Mouse (Mus musculus) T-cell, adult 2 months (primary cell): Measurements from ENCODE around the gene Styk1.

Experiments
- DNase-seq: peaks from one replicate; pipeline ENCODE4 v3.0.0; 2022; ENCODE audit warnings: low spot score

The Styk1 gene

DNA sequence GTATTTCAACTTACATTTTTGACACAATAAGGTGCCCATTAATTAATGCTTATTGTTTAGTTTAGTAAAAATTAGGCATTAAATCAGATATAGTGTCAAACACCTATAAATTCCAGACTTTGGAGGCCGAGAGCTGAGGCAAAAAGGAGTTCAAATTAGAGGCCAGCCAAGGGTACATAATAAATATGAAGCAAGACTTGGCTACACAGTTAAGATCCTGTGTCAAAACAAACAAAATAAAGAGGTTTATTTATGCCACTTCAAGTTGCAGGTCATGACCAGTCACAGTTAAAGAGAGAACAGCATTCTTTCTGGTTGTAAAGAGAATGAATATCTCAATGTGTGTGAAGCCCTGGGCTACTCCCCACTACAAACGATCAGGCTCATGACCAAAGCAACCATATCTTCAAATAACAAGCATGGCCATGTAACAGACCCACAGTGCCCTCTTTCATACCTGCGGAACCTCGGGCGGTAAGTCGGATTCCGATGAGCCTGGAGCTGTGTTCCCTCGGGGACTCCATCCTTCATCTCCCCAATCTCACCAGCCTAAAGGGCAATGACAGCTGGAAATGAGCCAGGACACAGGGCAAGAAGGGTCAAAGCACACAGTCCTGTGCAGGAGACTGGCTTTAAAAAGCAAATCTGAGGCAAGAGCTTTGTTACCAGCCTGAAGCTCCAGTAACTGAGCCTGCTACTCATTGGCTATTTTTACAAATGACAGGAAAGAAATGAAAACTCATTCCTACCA, 16.6 kb upstream of the Styk1 start:
- no peak for DNase-seq

DNA sequence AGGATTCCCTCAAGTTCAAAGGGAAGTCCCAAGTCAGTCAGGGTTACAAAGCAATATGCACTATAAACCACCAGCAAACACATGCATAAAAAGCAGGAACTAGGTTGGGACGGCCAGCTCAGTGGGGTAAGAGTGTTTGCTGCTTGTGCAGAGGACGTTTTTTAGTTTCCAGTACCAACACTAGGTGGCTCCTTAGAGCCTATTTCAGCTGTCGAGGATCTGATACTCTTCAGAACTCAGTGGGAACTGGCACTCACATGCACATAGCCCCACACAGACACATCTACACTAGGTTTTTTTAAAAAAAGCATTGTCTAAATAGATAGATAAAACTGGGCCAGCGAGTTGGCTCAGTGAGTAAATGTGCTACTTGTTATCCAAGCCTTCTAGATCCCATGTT, 13.7 kb upstream of the Styk1 start:
- DNase-seq, result peak; percentile 5

DNA sequence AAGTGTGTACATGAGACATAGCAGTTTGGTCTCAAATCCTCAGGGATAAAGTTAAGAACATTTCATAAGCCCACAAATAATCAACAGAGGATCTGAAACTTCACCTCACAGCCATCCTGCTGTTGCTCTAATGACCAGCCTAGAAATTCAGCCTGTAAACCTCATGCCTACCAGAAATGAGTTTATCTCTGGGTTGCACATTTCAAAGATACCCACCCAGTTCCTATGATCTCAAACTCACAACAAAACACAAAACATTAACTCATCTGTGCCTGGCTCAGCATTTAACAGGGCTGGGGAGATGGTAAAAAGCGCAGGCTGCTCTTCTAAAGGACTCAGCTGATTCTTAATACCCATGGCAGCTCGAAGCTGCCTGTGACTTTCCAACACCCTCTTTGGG, 11.0 kb upstream of the Styk1 start:
- no peak for DNase-seq

DNA sequence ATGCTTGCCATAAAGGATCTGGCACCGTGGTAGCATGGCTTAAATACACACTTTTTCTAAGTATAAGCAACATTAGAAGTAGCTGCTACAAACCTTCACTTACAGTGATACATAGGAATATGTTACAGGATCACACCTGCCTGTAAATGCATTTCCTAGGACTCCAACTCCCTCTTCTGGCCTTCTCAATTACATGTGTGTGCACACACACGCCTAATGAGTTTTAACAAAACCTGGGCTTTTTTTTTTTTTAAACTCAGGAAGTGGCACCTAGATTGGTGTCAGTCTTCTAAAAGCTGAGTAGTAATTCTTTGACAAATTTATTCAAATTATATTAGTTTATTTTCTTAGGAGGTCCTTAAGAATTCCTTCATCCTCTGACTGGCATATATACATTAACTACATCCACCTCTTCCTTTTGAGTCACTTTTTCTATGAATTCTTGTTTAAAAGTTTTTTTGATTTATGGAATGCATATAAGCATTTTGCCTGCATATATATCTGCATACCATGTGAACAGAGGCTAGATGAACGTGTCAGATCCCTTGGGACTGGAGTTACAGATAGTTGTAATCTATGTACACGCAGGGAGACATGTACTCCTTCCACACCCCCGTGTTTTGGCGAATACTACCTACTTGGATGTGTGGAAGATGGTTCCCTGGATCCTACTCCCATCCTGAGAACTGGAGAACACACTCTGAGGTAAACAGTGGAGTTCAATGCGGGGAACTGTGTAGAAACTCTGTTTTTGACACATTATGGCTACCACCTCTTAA, 9.8 kb upstream of the Styk1 start:
- no peak for DNase-seq

DNA sequence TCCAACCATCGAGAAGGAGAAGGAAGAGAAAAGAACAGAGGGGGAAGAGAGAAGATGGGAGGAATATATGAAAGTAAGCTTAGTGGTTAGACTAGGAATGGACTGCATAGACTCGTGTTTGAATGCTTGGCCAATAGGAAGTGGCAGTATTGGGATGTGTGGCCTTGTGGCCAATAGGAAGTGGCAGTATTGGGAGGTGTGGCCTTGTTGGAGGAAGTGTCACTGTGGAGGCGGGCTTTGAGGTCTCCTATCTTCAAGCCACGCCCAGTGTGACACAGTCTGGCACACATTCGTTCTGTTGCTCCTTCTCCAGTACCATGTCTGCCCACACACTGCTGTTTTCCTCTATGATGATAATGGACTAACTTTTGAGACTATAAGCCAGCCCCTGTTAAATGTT, 7.3 kb upstream of the Styk1 start:
- peak; percentile 27 for DNase-seq

DNA sequence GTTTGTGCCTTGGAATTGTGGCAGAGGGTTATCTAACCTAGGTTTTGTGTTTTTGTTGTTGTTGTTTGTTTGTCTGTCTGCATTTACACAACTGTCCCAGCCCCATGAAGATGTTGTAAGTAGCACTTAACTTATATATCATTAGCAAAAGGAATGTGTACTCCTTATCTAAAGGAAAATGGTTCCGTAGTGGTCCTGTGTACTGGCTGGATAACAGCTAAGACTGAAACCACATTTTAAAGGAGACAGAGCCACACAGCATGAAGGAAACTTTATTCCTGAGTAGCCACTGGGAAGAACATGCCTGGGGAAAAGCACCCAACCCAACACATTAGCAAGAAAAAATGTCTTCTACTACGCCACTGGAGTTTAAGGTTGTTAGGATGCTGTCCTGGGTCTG, 6.1 kb upstream of the Styk1 start:
- DNase-seq, result no peak

DNA sequence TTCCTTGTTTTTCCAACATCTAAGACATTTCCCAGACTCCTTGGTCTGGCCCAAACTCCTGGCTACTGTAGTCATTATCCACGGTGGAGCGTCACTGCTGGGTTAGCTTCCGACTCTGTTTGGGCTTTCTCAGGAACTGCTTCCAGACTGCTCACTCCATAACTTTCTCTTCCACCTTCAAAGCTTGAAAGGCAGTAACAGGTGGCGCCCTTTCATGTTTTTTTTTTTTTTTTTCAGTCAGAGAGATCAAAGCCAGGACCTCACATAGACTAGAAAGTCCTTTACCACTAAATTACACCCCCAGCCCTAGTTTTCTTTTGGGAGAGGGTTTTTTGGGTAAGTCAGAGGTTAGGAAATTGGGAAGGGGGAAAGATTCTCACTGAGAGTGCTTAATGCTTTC, 1.5 kb upstream of the Styk1 start:
- DNase-seq, result no peak

DNA sequence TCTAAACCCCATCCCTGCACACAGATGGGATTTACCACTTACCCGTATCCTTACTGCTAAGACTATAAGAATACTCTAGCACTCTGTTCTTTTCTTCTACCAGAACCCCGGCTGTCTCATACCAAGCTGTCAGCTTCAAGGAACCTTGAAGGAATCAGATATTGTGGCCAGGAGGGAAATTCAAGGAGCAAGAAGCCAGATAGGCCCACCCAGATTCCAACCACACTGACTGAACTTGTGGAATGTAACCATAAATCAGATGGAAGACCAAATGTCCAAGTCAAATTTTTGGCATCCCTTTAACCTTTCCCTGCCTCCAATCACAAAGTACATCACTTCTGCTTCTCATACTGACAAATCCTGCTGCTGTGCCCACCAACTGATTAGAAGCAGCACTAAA, 6.4 kb downstream of the Styk1 start:
- DNase-seq, result no peak

DNA sequence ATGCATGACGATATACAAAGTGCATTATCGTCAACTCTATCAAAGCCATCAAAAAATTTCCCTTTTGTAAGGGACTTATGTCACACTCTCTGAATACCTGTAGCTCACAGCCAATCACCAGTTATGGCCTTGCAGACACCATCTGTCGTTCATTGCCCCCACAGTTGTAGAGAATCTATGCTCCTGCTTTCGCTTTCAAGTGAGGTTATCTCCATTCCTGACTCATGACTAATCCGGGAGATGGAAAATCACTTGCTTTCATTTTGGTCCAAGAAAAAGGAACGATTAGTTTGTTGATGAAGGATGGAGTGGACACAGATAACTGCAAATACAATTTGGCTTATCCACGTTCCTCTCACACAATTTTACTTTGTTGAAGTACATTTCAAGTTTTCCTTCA, 9.1 kb downstream of the Styk1 start:
- no peak for DNase-seq

DNA sequence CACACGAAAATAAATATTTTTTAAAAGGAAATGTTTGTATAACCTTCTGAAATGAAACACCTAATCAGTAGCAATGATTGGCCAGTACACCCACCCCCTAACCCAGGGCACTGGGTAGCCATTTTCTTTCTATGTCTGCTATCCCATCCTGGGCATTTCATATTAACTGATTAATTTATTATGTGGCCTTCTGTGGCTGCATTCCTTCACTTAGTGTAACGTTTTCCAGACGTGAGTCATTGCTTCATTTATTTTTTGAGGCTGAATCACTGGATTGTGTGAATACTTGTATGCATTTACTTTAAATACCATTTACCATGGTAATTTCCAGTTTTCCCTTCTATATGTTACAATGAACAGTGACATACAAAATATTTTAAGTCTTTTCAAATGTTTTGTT, 13.3 kb downstream of the Styk1 start:
- no peak for DNase-seq

DNA sequence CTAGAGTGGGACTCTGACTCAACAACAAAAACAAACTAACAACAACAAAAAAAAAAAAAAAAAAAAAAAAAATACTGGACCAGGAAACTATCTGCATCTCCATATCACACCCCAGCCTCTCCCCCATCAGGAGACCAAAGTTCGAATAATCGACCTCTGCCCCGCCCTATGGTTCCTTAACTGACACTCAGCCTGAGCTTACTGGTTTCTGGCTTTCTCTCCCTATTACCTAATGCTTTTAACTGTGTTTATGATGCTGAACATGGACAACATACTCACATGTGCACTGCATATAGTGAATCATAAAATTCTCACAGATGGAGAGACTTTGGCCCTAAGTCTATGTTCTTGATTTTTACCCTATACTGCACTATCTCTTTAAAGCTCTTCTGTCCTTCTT, 14.1 kb downstream of the Styk1 start:
- DNase-seq, result no peak

DNA sequence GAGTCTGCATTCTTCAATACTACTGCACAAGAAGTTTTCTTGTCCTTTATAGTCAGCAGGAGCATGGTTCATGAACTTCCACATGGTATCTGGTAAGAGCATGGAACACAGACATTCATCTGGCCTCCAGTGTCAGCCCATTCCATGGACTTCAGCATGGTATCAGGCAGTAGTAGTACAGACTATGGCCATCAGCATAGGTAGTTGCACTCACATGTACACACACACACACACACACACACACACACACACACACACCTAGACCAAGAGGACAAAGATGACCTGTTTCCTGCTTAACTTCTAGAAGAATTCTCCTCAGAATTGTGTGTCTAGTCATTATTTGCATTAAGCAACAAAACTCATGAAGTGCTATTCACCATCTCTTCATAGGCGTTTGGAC, 14.6 kb downstream of the Styk1 start:
- no peak for DNase-seq

DNA sequence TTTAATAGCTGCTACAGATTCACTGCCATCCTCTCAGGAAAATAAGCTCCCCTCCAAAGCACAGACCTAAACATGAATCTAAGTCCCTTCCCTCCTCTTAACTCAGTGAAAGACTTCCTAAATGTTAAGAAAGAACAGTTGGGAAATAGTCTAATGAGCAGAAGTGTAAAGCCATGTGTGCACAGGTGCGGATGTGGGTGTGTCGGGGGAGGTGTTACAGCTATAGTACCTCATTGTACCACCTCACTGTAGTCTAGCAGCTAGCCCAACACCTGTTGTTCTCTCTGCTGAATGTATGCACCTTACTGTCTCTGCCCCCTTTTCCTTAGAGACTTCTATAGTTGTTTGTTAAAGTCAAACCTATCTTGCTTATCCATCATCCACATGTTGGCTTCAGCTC, 26.3 kb downstream of the Styk1 start:
- DNase-seq, result no peak

DNA sequence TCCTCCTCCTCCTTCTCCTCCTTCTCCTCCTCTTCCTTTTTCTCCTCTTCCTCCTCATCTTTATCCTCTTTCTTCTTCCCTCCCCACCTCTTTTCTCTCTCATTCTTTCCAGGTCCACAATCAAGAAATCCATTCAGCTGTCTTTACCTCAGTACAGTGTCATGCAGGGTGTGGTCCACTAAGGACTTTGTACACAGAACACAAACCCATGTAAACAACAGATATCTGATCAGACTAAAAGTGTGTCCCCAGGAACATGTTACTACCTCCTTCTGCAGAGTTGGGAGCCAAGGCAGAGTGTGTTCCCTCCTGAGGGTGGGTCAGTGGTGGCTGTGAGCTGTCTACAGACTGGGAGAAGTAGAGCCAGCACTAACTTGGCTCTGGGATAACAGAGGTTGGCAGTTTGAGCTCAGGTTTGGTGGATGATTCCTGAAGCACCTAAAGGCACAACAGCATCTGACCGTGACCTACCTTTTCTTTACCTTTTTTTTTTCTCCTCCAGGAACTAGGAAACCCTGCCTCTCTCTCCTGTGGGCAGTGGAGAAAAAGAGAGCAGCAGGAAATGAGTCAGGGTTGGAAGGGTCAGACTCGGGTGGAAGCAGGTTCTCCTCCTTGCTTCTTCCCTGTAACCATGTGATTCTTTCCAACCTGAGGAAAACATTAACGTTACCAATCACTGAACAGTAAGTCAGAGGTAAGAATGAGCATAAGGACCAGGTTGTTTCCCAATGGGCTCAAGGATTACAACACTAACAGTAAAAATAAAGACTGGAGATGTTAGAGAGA, 31.4 kb downstream of the Styk1 start:
- DNase-seq, result no peak

DNA sequence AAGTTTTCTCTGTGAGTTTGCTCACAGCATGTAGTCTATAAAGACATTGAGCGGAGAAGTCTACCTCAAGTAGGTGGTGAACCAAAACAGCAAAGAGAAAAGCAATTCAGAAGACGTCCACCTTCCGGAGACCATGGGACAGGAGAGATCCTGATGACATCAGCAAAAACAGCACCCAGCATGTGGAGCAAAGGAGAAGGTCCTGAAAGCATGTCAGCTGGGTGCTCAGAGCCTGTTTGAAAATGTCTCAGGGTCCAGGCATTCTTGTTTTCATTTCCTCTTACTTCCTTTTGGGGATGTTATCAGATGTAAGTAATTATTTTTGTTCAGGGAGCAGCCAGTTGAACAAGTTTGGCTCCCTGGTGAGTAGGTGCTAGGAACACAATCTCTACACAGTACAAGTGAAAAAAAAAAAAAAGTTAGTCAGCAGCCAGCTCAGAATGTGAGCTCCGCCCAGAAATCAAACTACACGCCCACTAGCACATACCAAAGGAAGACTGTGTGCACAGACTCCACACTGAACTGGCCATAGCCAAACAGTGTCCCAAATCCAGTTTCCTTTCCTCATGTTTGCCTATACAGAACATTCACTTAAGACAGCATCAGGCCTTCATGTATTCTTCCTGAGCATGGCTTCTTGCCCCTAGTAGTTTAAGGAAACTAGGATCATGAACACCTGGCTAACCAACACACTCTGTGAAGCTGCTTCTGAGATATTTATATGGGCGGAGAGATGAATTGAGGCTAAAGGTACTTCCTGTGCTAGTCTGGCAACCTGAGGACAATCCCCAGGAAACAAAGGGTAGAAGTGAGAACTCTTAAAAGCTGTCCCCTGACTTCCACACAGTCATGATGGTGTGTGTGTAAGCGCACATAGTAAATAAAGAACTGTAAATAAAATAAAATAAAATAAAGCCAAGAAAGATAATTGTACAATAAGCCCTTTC, 37.0 kb downstream of the Styk1 start:
- no peak for DNase-seq

DNA sequence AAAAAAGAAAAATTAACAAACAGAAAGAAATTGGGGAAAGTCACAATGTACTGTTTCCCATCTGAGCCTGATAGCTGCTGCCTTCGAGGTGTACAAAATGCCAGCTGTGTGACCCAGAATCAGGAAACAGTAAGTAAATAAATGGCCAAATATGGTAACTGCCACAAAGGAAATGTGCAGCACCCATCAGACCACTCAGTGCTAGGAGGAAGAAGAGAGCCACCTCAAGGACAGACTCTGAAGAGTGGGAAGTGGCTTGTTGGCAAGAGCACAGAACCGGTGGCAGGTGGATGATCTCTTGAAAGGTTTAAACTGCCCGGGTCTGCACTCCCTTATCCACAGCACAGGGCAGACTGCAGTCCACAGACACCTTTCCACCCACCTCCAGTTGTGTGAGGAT, 45.4 kb downstream of the Styk1 start:
- no peak for DNase-seq

DNA sequence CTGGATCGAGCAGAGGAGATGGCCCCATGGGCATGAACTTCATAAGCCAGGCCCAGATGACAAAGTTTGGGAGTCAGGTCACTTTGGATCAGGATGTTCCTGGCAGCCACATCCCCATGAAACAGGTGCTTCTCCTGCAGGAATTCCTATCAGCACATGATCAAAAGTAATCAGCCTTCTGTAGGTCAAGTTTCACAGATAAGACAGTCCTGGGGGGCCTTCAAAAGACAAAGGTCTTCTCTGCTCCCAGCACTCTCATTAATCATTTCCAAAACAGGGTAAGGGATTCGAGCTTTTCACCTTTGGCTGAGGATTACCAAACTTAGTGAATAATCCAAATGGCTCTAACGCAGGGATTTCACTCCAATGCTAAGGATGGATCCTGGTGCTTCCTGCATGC, 48.6 kb downstream of the Styk1 start:
- no peak for DNase-seq

DNA sequence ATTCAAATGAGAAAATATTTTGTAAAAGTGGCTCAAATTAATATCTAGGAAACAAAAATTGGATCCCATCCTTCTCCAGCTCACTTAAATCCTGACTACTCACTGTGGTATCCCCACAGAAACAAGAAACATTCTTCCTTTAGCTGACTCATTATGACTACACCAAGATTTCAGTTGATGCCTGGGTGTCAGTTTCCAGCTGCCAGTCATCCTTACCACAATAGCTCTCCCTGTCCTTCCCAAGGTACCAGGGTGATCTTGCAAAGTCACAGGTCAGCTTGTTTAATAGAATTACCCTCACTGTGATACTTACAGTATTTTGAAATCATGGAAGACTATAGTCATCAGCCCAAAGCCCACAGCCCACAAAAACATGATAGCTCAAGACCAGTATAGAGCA, 54.9 kb downstream of the Styk1 start:
- DNase-seq, result no peak

DNA sequence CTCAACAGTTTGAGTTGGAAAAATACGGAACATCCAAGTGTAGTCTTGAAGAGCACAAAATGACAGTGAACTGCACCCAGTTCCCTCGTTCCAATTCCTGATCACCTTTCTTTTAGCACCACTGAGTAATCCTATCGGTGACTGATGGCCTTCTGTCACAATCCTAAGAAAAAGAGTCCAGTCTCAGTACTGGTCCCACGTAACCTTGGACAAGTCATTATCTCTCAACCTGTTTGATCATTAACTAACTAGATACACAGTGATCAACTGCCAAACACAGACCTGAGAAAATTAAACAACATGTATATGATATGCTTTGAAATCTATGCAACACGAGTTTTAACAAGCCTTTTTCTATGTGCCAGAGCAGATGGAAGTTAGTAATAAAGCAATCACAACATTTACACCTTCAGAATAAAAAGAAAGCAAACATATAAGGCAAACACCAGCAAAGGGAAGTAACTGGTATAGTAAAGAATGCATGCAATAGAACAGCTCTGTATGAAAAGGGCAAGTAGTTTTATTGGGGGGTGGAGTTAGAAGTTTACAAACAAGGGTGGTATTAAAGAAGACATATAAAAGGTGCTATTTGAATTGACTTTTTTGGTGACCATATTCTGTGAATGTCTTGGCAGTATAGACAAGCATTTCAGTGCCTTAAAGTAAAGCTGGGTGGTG, 58.8 kb downstream of the Styk1 start:
- DNase-seq, result no peak

DNA sequence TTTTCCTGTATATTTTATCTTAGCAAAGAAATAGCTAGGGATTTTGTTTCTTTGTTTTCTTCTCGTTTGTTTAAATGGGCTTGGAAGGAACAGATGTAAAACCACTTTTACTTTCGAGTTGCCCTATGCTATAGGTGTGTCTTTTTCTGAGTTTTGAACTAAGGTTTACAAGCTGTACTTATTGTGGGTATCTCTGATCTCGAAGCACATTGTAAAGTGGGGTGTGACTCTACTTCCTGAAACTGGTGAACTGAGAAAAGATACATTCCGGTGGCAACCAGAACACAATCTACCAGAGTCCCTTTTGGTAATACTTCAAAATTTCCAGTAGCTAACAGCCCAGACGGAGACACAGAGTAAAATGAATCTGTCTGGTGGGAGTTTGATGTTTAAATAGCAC, 59.5 kb downstream of the Styk1 start:
- DNase-seq, result no peak
